Mouse (Mus musculus) limb, embryonic 11.5 days (tissue): ENCODE data around the gene Gm29133. TPM values are rescaled to one million over a fixed set of nuclear protein-coding genes. Genes with fewer than 3 reads are reported as not detected.

Experiments used
- ATAC-seq: fragments of 200-750 bp; cut with Nextera tagmentation; 2 replicates; pipeline ENCODE4 v1.8.0; 2017; ENCODE audit warnings: low read depth; ENCODE audit not compliant: insufficient number of reproducible peaks, low FRiP score, low TSS enrichment
- DNase-seq: peaks from one replicate; pipeline ENCODE4 v3.0.0-alpha.2; 2015; ENCODE audit warnings: low spot score
- H3K27ac ChIP-seq: fragments of 300-500 bp; sonication (generic); replicated peaks from 2 replicates; pipeline ENCODE4 v1.5.1; 2014; ENCODE audit warnings: low read depth, mild to moderate bottlenecking, low read length
- H3K27me3 ChIP-seq: fragments of 300-500 bp; sonication (generic); 2 replicates; pipeline ENCODE4 v1.6.1; 2014; ENCODE audit warnings: mild to moderate bottlenecking, low read length, mixed read lengths; ENCODE audit not compliant: control insufficient read depth, insufficient read depth
- H3K36me3 ChIP-seq: fragments of 300-500 bp; sonication (generic); 2 replicates; pipeline ENCODE4 v1.6.1; 2014; ENCODE audit warnings: mild to moderate bottlenecking, low read length, moderate library complexity, mixed read lengths; ENCODE audit not compliant: control insufficient read depth, insufficient read depth
- H3K4me1 ChIP-seq: fragments of 300-500 bp; sonication (generic); 2 replicates; pipeline ENCODE4 v1.6.1; 2014; ENCODE audit warnings: low read length, mixed read lengths; ENCODE audit not compliant: control insufficient read depth, insufficient read depth
- H3K4me2 ChIP-seq: fragments of 300-500 bp; sonication (generic); 2 replicates; pipeline ENCODE4 v1.6.1; 2014; ENCODE audit warnings: low read depth, mild to moderate bottlenecking, moderate library complexity; ENCODE audit not compliant: severe bottlenecking
- H3K4me3 ChIP-seq: fragments of 300-500 bp; sonication (generic); 2 replicates; pipeline ENCODE4 v1.5.1; 2014; ENCODE audit warnings: low read depth, low read length
- H3K9ac ChIP-seq: fragments of 300-500 bp; sonication (generic); 2 replicates; pipeline ENCODE4 v1.6.1; 2014; ENCODE audit warnings: mild to moderate bottlenecking, low read length
- H3K9me3 ChIP-seq: fragments of 300-500 bp; sonication (generic); 2 replicates; pipeline ENCODE4 v1.6.1; 2016; ENCODE audit warnings: low read length; ENCODE audit not compliant: control insufficient read depth
- WGBS: fragments of 180-500 bp; shearing (Covaris S2); extraction: QIAGEN DNeasy Blood & Tissue Kit; methylation state at CpG from one replicate; pipeline ENCODE4 v1.1.7; 2014; 5-methylcytosine and 5-hydroxymethylcytosine counted together
- polyA plus RNA-seq: library from polyadenylated mRNA; unstranded; fragments of >200 nt; fragmentation: Nextera tagmentation; extraction: Ambion mirVana; gene quantifications from 2 replicates; pipeline ENCODE4 v1.2.1, GENCODE M21; 2014

The Gm29133 gene
- not detected in 2 replicates for polyA plus RNA-seq

- DNase-seq (no peak), ATAC-seq (no peak)
- Histone ChIP-seq H3K27me3 (no peaks in the 10 kb centered on the region), H3K4me3 (no peak within 1 kb of the TSS), H3K9ac (no peak within 1 kb of the TSS), H3K9me3 (no peaks in the 10 kb centered on the region), H3K4me1 (no peaks in the 10 kb centered on the region), H3K27ac (no peak within 1 kb of the TSS), H3K36me3 (no peaks in the 10 kb centered on the region), H3K4me2 (no peak within 1 kb of the TSS)
- 73% methylated on average over 5 of the region's 5 CpGs for WGBS
These were observed at the start of gene Gm29133 for GRCm38 (mm10) chr3:75747897-75748296. TSS of gene Gm29133 (plus strand) at chr3:75748197.

- Histone ChIP-seq H3K4me3 (no peak overlapping the region), H3K36me3 (no peaks in the 10 kb centered on the region), H3K9ac (no peak overlapping the region), H3K9me3 (no peaks in the 10 kb centered on the region), H3K27me3 (no peaks in the 10 kb centered on the region), H3K27ac (no peak overlapping the region), H3K4me2 (no peak overlapping the region), H3K4me1 (no peaks in the 10 kb centered on the region)
- WGBS: 86% methylated on average over 3 of the region's 3 CpGs
- DNase-seq: no peak
- ATAC-seq: no peak
These were observed 48.9 kb upstream of the Gm29133 start for GRCm38 (mm10) chr3:75699088-75699487.

GRCm38 (mm10) chr3:75701336-75701735 lies 46.7 kb upstream of the Gm29133 start:
- ATAC-seq (no peak), DNase-seq (no peak)
- no peak overlapping the region for H3K4me2 ChIP-seq
- H3K9me3 ChIP-seq: no peaks in the 10 kb centered on the region
- H3K36me3 ChIP-seq: no peaks in the 10 kb centered on the region
- H3K27me3 ChIP-seq: no peaks in the 10 kb centered on the region
- no peak overlapping the region for H3K9ac ChIP-seq
- 79% methylated on average over 3 of the region's 3 CpGs for WGBS
- H3K4me3 ChIP-seq: no peak overlapping the region
- no peak overlapping the region for H3K27ac ChIP-seq
- no peaks in the 10 kb centered on the region for H3K4me1 ChIP-seq

GRCm38 (mm10) chr3:75706536-75706935 lies 41.5 kb upstream of the Gm29133 start:
- Histone ChIP-seq H3K4me1 (no peaks in the 10 kb centered on the region), H3K4me2 (no peak overlapping the region), H3K27me3 (no peaks in the 10 kb centered on the region), H3K9me3 (no peaks in the 10 kb centered on the region), H3K27ac (no peak overlapping the region), H3K36me3 (no peaks in the 10 kb centered on the region), H3K4me3 (no peak overlapping the region), H3K9ac (no peak overlapping the region)
- DNase-seq: no peak
- no peak for ATAC-seq
- 83% methylated on average over 3 of the region's 3 CpGs for WGBS

GRCm38 (mm10) chr3:75713678-75714295 lies 34.2 kb upstream of the Gm29133 start:
- ATAC-seq (no peak), DNase-seq (no peak)
- Histone ChIP-seq H3K27me3 (no peaks in the 10 kb centered on the region), H3K4me2 (no peak overlapping the region), H3K9me3 (no peaks in the 10 kb centered on the region), H3K27ac (no peak overlapping the region), H3K4me3 (no peak overlapping the region), H3K36me3 (no peaks in the 10 kb centered on the region), H3K4me1 (no peaks in the 10 kb centered on the region), H3K9ac (no peak overlapping the region)
- 66% methylated on average over 3 of the region's 3 CpGs for WGBS

GRCm38 (mm10) chr3:75720663-75721062 lies 27.3 kb upstream of the Gm29133 start:
- DNase-seq (no peak), ATAC-seq (no peak)
- H3K27me3 ChIP-seq: no peaks in the 10 kb centered on the region
- H3K27ac ChIP-seq: no peak overlapping the region
- no peaks in the 10 kb centered on the region for H3K4me1 ChIP-seq
- no peak overlapping the region for H3K4me2 ChIP-seq
- 31% methylated on average over 2 of the region's 2 CpGs for WGBS
- no peak overlapping the region for H3K9ac ChIP-seq
- H3K4me3 ChIP-seq: no peak overlapping the region
- no peaks in the 10 kb centered on the region for H3K9me3 ChIP-seq
- no peaks in the 10 kb centered on the region for H3K36me3 ChIP-seq

GRCm38 (mm10) chr3:75730982-75731600 lies 16.9 kb upstream of the Gm29133 start:
- ATAC-seq: no peak
- H3K27me3 ChIP-seq: no peaks in the 10 kb centered on the region

GRCm38 (mm10) chr3:75743664-75744437 lies 4.1 kb upstream of the Gm29133 start:
- no peak overlapping the region for H3K4me3 ChIP-seq
- DNase-seq: no peak
- H3K27me3 ChIP-seq: no peaks in the 10 kb centered on the region
- H3K9me3 ChIP-seq: no peaks in the 10 kb centered on the region
- no peak overlapping the region for H3K4me2 ChIP-seq
- H3K9ac ChIP-seq: no peak overlapping the region
- H3K36me3 ChIP-seq: no peaks in the 10 kb centered on the region
- ATAC-seq: no peak
- H3K4me1 ChIP-seq: no peaks in the 10 kb centered on the region
- 80% methylated on average over 4 of the region's 4 CpGs for WGBS
- H3K27ac ChIP-seq: no peak overlapping the region

More at GRCm38 (mm10) chr3:75730982-75731600, 16.9 kb upstream of the Gm29133 start:
- no peak for DNase-seq
- no peaks in the 10 kb centered on the region for H3K4me1 ChIP-seq
- no peaks in the 10 kb centered on the region for H3K9me3 ChIP-seq
- H3K4me3 ChIP-seq: no peak overlapping the region
- no peak overlapping the region for H3K9ac ChIP-seq
- 84% methylated on average over 3 of the region's 3 CpGs for WGBS
- H3K4me2 ChIP-seq: no peak overlapping the region
- no peak overlapping the region for H3K27ac ChIP-seq
- H3K36me3 ChIP-seq: no peaks in the 10 kb centered on the region
